Mouse (Mus musculus) liver, adult 2 months (tissue): ENCODE data around the gene Shoc2.

Experiments
- CTCF ChIP-seq: fragments of 200-500 bp; IDR thresholded peaks from 2 replicates; pipeline ENCODE4 v1.5.1; 2011; ENCODE audit warnings: low read depth, low read length, control low read depth
- POLR2A ChIP-seq: fragments of 200-500 bp; IDR thresholded peaks from 2 replicates; pipeline ENCODE4 v1.6.1; 2011; ENCODE audit warnings: low read length, control low read depth; ENCODE audit not compliant: insufficient read depth; ENCODE audit errors: extremely low read depth

GRCm38 (mm10) chr19:53971938-53972337 is 27.8 kb downstream of the Shoc2 start:
- no peak for TF ChIP-seq CTCF
- no peak for TF ChIP-seq POLR2A
